Mouse (Mus musculus) CD8-positive naive resting alpha-beta T cell, adult 2 months (primary cell): ENCODE results near the gene Epha2.

Experiments used
- DNase-seq, 2 experiments: peaks; one replicate each; pipeline ENCODE4 v3.0.0; 2022; ENCODE audit warnings: low read depth in 2 of 2, low spot score in 2 of 2

The Epha2 gene

GRCm38 (mm10) chr4:141301116-141301553, at the start of gene Epha2:
Epha2 (plus strand) TSS chr4:141301240.
- no peak for DNase-seq

GRCm38 (mm10) chr4:141252641-141253040, 48.4 kb upstream of the Epha2 start:
- DNase-seq: no peak

GRCm38 (mm10) chr4:141254234-141254633, 46.8 kb upstream of the Epha2 start:
- DNase-seq: no peak

DNA sequence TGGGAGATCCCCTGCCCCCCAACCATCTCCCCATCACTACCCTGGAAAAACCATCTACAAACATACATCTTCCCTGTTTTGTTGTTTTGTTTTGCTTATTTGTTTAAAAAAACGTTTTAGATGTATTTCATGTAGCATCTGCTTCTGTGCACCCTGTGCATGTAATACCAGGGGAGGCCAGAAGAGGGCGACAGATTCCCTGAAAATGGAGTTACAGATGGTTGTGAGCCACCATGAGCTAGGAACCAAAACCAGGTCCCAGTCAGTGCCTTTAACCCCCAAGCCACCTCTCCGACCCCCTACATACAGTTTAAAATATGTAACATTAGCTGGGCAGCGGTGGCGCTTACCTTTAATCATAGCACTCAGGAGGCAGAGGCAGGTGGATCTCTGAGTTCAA, 43.6 kb upstream of the Epha2 start:
- DNase-seq: peak in 1 of 2 experiments; percentile 21

GRCm38 (mm10) chr4:141259413-141259812, 41.6 kb upstream of the Epha2 start:
- no peak for DNase-seq

DNA sequence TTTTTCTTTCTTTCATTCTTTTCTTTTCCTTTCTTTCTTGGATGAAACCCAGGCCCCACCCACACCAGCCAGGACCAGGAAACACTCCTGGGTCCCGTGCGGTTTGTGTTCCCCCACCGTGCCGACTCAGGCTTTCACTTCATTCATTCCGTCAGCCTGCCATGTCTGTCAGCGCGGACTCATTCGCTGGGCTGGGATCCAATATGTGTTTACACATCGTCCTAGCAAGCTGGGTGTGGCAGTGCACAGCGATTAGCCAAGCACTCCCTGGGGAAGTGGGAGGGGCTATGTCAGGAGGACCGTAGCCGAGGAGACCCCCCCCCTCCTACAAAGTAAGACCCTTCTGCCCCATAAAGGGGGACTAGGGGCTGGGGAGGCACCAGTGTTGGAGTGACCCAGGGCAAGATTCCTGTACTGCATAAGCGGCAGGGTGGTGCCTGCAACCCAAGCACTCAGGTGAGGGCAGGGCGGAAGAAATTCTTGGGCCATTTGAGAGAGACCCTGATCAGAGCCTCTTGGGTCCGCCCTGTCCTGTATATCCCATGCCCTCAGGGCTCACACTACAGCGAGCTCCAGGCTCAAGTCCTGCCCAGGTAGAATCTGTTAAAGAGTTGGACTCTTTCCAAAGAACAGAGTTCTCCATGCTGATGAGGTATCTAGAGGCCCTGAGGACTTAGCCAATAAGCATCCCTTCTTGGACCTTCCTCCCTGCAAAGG, 40.9 kb upstream of the Epha2 start:
- DNase-seq: no peak

DNA sequence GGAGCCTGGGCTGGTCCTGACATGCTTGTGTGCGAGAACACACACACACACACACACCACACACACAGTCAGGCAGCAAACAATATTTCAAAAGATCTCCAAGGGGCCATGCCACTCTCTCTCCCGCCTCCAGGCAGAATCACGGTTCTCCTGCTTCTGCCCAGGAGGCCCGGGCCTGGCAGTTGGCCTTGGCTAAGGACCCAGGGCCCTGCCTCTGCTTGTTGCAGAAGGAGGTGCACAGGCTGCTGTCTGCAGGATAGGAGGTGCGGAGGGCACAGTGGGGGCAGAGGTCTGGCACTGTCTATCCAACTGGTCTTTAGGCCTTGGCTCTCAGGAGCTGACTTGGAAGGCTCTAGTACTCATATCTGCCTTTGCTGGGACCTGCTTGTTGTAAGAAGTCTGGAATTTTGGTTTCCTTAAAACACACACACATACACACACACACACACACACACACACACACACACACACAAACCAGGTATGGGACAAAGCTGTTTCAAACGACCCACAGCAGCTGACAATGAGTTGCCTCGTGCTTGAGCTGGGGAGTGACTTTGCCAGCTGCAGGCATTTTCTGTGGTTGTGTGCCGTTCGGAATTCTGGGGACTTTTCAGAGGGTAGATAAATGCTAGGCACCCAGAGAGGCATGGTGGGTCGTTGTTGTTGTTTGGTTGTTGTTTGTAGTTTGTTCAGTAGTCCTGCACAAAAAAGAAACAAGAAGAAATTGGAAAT, 38.0 kb upstream of the Epha2 start:
- no peak for DNase-seq

DNA sequence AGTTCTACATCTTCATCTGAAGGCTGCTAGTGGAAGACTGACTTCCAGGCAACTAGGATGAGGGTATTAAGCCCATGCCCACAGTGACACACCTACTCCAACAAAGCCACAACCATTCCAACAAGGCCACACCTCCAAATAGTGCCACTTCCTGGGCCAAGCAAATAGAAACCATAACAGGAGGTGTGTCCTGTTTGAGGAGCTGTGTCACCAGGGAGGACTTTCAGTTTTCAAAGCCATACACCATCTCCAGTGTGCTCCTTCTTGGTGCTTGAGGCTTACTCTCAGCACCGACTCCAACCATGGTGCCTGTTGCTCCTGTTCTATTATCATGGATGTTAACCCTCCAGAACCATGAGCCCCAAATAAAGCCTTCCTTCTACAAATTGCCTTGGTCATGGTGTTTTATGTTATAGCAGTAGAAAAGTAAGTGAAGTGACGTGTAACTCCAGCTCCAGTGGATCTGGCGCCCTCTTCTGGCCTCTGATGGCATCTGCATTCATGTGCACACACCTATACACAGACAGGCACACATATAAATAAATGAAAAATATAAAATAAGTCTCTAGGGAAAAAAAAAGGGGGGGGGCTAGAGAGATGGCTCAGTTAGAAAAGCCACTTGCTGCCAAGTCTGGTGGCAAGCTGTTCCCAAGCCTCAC, 34.9 kb upstream of the Epha2 start:
- DNase-seq: no peak

- DNase-seq: no peak
These were observed 33.8 kb upstream of the Epha2 start for GRCm38 (mm10) chr4:141267250-141267649.

DNA sequence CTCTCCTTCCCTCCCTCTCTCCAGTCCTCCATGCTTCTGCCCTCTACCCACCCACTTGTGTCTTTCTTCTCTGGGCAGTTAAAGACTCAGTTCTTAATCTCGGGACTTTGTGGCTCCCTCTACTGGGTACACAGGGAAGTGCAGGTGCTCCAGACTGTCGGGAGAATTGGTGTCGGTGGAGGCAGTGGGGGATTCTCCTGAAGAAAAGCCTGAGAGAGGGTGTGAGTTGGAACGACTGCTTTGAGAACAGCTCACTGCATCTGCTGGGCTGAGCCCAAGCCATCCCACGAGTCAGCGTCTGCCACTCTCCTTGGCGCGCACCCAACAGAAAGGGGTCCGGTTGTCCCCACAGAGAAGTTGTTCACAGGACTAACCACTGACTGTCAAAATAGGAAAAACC, 33.2 kb upstream of the Epha2 start:
- DNase-seq: peak; percentile 29 to 41

DNA sequence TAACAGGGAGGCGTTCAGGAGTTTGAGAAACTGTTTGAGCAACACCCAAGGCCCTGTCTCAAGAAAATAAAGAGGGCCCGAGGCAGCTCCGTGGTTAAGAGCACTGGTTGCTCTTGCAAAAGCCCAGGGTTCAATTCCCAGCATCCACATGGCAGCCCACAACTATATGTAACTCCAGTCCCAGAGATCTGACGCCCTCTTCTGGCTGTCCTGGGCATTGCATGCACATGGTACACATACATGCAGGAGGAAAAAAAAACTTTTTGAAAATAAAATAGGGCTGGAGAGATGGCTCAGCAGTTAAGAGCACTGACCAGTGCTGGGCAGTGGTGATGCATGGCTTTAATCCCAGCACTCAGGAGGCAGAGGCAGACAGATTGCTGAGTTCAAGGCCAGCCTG, 32.7 kb upstream of the Epha2 start:
- no peak for DNase-seq

GRCm38 (mm10) chr4:141269080-141269479, 32.0 kb upstream of the Epha2 start:
- no peak for DNase-seq

GRCm38 (mm10) chr4:141270201-141270940, 30.7 kb upstream of the Epha2 start:
- DNase-seq: no peak

DNA sequence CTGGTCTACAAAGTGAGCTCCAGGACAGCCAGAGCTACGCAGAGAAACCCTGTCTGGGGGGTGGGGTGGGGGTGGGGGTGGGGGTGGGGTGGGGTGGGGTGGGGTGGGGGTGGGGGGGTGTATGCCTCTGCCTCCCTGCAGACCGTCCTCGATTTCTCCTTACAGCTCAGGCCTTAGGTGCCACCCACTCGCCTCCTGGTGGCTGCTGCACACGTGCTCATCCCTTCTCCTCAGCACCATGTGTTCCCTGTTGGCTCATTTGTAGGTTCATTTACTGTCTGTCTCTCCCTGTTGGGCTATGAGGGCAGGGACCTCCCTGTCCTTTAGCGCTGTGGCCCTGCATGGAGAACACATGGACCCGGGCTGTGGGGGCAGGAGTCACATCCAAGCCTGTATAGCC, 29.8 kb upstream of the Epha2 start:
- no peak for DNase-seq

DNA sequence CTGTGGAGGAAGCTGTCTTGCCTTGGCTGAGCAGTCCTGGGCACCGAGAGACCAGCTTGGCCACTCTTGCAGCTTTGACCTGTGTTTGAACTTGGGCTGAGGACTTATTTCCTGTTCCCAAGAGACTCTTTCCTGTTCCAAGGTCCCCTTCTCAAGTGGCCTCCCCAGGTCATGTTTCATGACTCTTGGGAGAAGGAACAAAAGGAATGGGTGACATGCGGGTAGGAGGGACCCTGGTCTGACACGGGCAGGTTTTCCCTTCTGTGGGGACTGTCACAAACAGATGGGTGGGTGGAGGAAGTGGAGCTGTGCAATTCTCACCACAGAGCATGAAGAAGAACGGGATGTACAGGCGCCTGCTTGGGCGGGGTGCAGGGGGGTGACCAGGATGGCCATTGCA, 29.3 kb upstream of the Epha2 start:
- no peak for DNase-seq

DNA sequence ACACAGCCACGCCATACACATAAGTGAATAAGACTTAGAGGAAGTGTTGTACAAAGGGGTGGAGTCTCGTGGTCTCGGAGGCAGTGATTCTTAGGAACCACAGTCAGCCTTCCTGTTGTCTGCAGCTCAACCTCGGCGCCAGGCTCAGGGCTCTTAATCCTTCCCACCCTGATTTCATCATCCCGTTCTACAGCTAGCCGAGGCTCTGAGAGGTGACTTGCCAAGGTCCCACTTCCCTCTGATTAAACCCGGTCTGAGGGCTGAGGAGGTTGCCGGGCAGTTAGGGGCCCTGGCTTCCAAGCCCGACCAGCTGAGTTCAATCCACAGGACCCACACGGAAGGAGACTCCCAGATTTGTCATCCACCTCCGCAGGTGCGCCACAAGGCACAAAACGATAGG, 28.2 kb upstream of the Epha2 start:
- peak; percentile 13 to 48 for DNase-seq

- peak; percentile 57 to 63 for DNase-seq
These were observed 27.7 kb upstream of the Epha2 start for GRCm38 (mm10) chr4:141273296-141273695.

DNA sequence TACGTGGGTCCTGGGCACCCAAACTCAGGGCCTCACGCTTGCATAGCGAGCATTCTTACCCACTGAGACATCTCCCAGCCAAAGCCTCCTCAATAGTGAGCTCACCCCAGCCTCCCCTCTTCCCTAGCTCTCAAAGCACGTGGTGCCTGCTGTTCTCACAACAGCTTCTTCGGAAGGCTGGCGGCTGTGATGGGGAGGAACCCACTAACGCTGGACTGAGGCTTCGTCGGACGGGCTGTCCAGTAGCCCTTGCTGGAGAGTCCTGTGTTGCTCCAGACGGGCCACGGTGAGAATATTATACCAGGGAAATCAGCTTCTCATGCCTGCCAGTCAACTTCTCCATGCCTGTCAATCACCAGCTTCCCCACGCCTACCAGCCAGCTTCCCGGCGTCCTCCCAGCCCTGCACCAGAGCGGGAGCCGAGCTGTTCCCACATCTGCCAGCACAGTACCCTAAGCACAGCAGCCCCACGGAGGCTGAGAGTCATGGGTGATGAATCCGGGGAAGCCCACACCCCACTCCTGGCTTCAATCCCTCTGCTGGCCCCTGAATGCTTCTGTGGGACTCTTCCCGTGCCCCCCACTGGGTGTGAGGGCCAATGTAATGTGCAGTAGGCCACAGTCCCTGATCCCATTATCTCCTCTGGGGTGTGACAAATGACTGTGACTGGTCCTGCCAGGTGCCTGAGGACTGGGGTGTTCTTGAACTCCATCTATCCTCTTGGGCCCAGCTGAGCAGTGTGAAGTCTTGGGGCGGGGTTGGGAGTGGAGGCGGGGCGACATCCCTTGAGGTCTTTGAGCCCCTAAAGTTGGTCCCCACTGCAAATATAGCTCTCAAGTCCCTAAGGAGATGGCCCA, 26.3 kb upstream of the Epha2 start:
- no peak for DNase-seq

- no peak for DNase-seq
These were observed 23.9 kb upstream of the Epha2 start for GRCm38 (mm10) chr4:141277157-141277556.

- DNase-seq: no peak
These were observed 22.9 kb upstream of the Epha2 start for GRCm38 (mm10) chr4:141278154-141278553.
